Mouse (Mus musculus) urinary bladder, postnatal 25 days (tissue): ENCODE measurements around the gene Ppfia2.

Experiments used
- DNase-seq: peaks from one replicate; pipeline ENCODE4 v3.0.0; 2022; ENCODE audit warnings: low spot score

The Ppfia2 gene

GRCm38 (mm10) chr10:106469855-106470532 is at the start of gene Ppfia2:
Ppfia2 (plus strand) TSS chr10:106470339.
- DNase-seq: no peak

GRCm38 (mm10) chr10:106468956-106469721 is 1.0 kb upstream of the Ppfia2 start:
- no peak for DNase-seq

GRCm38 (mm10) chr10:106470533-106471205 is 530 bp downstream of the Ppfia2 start:
- no peak for DNase-seq

- DNase-seq: no peak
Observed at GRCm38 (mm10) chr10:106509281-106510165, 39.4 kb downstream of the Ppfia2 start.

DNA sequence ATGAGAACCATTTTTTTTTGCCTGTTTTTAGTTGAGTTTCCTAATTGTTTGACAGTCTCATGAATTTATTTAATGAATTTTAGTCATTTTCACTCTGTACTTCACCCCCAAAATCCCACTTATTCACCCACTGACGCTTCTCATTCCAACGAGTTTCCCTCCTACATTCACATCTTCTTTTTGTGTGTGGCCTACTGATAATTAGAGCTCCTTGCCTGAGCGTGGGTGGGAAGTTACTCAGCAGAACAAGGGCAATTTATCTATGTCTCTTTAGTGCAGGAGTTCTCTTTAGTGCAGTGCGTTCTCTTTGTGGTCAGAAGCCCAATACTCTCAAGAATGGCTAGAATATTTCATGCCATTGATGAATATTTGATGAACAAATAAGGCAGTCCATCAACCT is 95.9 kb downstream of the Ppfia2 start:
- no peak for DNase-seq

GRCm38 (mm10) chr10:106585026-106585425 is 114.9 kb downstream of the Ppfia2 start:
- no peak for DNase-seq

DNA sequence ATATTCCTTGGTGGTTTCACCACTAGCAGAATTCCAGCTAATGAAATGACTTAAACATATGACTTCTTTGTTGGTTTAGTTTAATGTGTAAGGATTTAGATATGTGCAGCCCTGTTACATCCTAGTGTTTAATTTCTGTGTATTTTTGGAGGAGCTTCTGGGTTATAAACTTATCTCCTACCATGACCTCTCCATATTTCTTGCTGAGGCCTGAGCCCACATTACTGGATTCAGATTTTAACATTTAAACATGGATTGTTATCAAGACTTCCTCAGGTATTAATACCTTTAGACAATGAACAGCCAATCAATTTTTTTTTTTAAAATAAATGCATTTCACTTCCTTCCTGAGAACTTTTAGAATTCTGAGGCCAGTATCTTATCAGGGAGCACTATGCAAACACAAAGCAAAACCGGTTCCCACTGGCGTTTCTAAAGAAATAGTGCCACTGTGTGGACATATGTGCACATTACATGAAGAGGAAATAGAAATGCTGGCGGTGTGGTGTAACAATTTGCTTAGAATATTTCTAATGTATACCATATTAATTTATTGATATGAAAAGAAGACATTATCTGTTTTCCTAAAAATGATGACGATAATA is 115.4 kb downstream of the Ppfia2 start:
- peak; percentile 9 for DNase-seq

- no peak for DNase-seq
Observed at GRCm38 (mm10) chr10:106587817-106588216, 117.7 kb downstream of the Ppfia2 start.

GRCm38 (mm10) chr10:106590944-106591343 is 120.8 kb downstream of the Ppfia2 start:
- no peak for DNase-seq

GRCm38 (mm10) chr10:106596976-106597375 is 126.8 kb downstream of the Ppfia2 start:
- no peak for DNase-seq

- no peak for DNase-seq
Observed at GRCm38 (mm10) chr10:106603319-106603898, 133.3 kb downstream of the Ppfia2 start.

- no peak for DNase-seq
Observed at GRCm38 (mm10) chr10:106609177-106609981, 139.2 kb downstream of the Ppfia2 start.

- DNase-seq: no peak
Observed at GRCm38 (mm10) chr10:106610222-106610621, 140.1 kb downstream of the Ppfia2 start.

DNA sequence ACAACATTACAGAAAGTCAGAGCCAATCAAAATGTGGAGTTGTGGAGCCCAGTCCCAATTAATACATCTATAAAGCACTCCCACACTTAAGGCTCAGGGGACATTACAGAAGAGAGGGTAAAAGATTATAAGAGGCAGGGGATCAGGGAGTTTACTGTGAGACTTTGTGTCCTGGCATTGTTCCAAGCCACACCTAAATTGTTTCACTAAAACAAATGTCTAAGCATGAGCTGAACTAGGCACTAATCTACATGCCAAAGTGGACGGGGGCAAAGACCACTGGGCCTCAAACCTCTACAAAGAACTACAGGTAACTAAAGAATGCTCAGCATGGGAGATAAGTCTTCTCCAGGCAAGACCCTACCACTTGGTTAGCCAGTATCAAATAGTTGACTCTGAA is 148.1 kb downstream of the Ppfia2 start:
- no peak for DNase-seq

- DNase-seq: no peak
Observed at GRCm38 (mm10) chr10:106620952-106621351, 150.8 kb downstream of the Ppfia2 start.

- no peak for DNase-seq
Observed at GRCm38 (mm10) chr10:106623342-106623741, 153.2 kb downstream of the Ppfia2 start.

- DNase-seq: no peak
Observed at GRCm38 (mm10) chr10:106632171-106632935, 162.2 kb downstream of the Ppfia2 start.

- no peak for DNase-seq
Observed at GRCm38 (mm10) chr10:106633898-106634297, 163.8 kb downstream of the Ppfia2 start.

GRCm38 (mm10) chr10:106652276-106652675 is 182.1 kb downstream of the Ppfia2 start:
- no peak for DNase-seq
